Mouse (Mus musculus) lung, postnatal 0 days (tissue): ENCODE measurements at regions not wholly inside any gene's neighbourhood (a gene's known extent, or its start where the extent isn't known, plus 50 kb on each side); places are given as distances from the start of the nearest gene placed in this dataset.

Experiments
- ATAC-seq: fragments of 200-750 bp; cut with Nextera tagmentation; 2 replicates; pipeline ENCODE4 v1.8.0; 2017; ENCODE audit warnings: moderate library complexity
- DNase-seq: peaks from one replicate; pipeline ENCODE4 v3.0.0-alpha.2; 2016; ENCODE audit warnings: low spot score
- H3K27ac ChIP-seq: fragments of 300-500 bp; sonication (generic); 2 replicates; pipeline ENCODE4 v1.5.1; 2014; ENCODE audit warnings: antibody characterized with exemption, mild to moderate bottlenecking, low read length, mixed read lengths
- H3K27me3 ChIP-seq: fragments of 300-500 bp; sonication (generic); replicated peaks from 2 replicates; pipeline ENCODE4 v1.6.1; 2014; ENCODE audit warnings: low read length, mixed read lengths; ENCODE audit not compliant: insufficient read depth
- H3K36me3 ChIP-seq: fragments of 300-500 bp; sonication (generic); 2 replicates; pipeline ENCODE4 v1.6.1; 2014; ENCODE audit warnings: low read length, mixed read lengths; ENCODE audit not compliant: insufficient read depth
- H3K4me1 ChIP-seq: fragments of 300-500 bp; sonication (generic); 2 replicates; pipeline ENCODE4 v1.6.1; 2014; ENCODE audit warnings: antibody characterized with exemption, low read depth, low read length, mixed read lengths; ENCODE audit not compliant: insufficient read depth
- H3K4me2 ChIP-seq: fragments of 300-500 bp; sonication (generic); replicated peaks from 2 replicates; pipeline ENCODE4 v1.6.1; 2014; ENCODE audit warnings: low read depth, mild to moderate bottlenecking, low read length, moderate library complexity, mixed read lengths
- H3K4me3 ChIP-seq: fragments of 300-500 bp; sonication (generic); 2 replicates; pipeline ENCODE4 v1.5.1; 2014; ENCODE audit warnings: low read depth, low read length
- H3K9ac ChIP-seq: fragments of 300-500 bp; sonication (generic); replicated peaks from 2 replicates; pipeline ENCODE4 v1.6.1; 2014; ENCODE audit warnings: low read depth, mild to moderate bottlenecking
- H3K9me3 ChIP-seq: fragments of 300-500 bp; sonication (generic); 2 replicates; pipeline ENCODE4 v1.6.1; 2016; ENCODE audit warnings: low read length, mixed read lengths
- CTCF ChIP-seq: IDR thresholded peaks from 2 replicates; pipeline ENCODE4 v1.5.1; 2016; ENCODE audit warnings: antibody characterized with exemption, mild to moderate bottlenecking
- EP300 ChIP-seq: IDR thresholded peaks from 2 replicates; pipeline ENCODE4 v1.6.1; 2016; ENCODE audit warnings: antibody characterized with exemption, mild to moderate bottlenecking, control low read depth
- WGBS: fragments of 180-500 bp; shearing (Covaris S2); extraction: QIAGEN DNeasy Blood & Tissue Kit; methylation state at CpG from one replicate; pipeline ENCODE4 v1.1.7; 2014; 5-methylcytosine and 5-hydroxymethylcytosine counted together

DNA sequence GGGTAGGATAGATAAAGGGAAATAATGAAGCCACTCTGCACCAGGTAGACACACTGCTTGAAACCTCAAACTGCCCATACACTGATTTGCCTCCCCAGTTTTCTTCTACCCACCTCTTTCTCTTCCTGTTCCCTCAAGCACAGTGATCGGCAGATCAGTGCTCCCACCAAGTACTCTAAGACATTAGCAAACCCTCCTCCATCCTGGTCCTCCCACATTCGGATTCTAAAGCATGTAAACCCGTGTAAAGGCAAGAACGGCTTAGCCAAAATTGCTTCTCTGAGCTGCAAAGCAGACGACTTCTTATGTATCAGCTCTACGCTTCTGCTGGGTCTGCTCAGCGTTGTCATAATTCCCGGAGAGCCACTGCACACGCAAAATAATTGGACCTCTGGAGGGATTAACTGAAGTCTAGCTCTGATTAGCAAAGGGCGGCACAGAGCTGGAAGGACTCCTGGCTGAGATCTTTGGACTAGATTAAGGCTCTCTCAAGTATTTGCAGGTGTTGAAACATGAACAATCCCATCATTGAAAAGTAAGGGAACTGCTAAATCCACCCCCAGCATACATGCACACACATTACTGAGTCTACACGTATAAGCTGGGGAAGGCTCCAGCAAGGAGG, 67.2 kb downstream of the Mtx3 start:
- TF ChIP-seq EP300 (no peak), CTCF (no peak)
- 79% methylated on average over 11 of the region's 11 CpGs for WGBS
- Histone ChIP-seq H3K27me3 (no peaks in the 10 kb centered on the region), H3K27ac (no peak overlapping the region), H3K4me1 (no peaks in the 10 kb centered on the region), H3K36me3 (no peaks in the 10 kb centered on the region), H3K4me3 (no peak overlapping the region), H3K9ac (no peak overlapping the region), H3K4me2 (no peak overlapping the region), H3K9me3 (no peaks in the 10 kb centered on the region)
- no peak for DNase-seq
- ATAC-seq, result no peak

- no peaks in the 10 kb centered on the region for H3K9me3 ChIP-seq
- H3K4me3 ChIP-seq, result no peak overlapping the region
- H3K36me3 ChIP-seq, result no peaks in the 10 kb centered on the region
- no peak overlapping the region for H3K9ac ChIP-seq
- ATAC-seq (no peak), DNase-seq (no peak)
- H3K4me1 ChIP-seq, result no peaks in the 10 kb centered on the region
- 37% methylated on average over 2 of the region's 2 CpGs for WGBS
- H3K27ac ChIP-seq, result no peak overlapping the region
- TF ChIP-seq CTCF, result no peak
- H3K4me2 ChIP-seq, result no peak overlapping the region
- no peaks in the 10 kb centered on the region for H3K27me3 ChIP-seq
These were observed 68.1 kb downstream of the Mtx3 start for GRCm38 (mm10) chr13:92912661-92913060.

DNA sequence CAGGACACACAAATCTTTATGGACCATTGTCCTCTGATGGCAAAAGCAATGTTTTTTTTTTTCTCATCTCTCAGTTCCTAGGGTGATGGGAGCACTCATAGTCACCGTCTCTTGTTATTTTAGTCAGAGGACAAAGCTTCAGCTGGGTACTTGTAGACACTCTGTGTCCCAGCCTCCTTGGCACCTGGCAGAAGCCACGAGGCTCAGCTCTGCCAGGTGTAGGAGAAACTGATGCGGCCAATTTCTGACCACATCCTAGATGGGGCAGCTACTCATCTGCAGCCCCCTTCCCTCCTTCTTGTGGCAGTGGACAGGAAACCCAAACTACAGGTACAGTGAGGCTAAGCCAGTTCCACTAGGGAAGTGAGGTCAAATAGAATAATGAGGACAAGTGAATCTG, 70.1 kb downstream of the Mtx3 start:
- no peak for DNase-seq
- no peak for TF ChIP-seq CTCF
- TF ChIP-seq EP300, result no peak
- Histone ChIP-seq H3K36me3 (no peaks in the 10 kb centered on the region), H3K4me2 (no peak overlapping the region), H3K4me3 (no peak overlapping the region), H3K9me3 (no peaks in the 10 kb centered on the region), H3K27me3 (no peaks in the 10 kb centered on the region), H3K4me1 (no peaks in the 10 kb centered on the region), H3K27ac (no peak overlapping the region), H3K9ac (no peak overlapping the region)
- 78% methylated on average over 3 of the region's 3 CpGs for WGBS
- ATAC-seq, result no peak

DNA sequence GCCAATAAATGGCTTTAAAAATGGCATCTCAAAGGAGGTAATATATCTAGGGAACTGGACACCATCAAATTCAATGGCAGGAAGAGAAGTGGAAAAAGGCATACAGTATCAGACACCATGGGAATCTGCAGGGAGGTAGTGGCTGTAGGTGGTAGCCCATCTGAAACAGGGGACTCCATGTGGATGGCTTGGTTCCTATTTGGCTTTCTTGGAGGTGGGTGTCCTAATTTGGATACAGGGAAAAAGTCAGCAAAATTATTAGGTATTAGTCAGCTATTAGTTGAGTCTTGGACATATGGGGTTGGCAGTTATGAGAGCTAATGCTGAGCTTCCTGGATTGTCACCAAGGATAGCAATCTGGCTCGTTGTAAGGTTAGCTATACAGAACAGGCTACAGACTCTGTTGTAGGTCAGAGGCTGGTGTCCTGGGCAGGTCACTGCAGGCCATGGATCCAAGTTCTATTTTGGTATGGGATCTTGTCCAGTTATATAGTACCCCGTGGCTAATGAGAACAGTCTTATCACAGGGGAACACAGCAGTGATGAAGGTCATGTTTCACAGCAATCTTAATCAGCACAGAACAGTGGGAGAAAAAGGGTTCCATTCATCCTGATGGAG, 70.8 kb downstream of the Mtx3 start:
- no peaks in the 10 kb centered on the region for H3K4me1 ChIP-seq
- H3K27ac ChIP-seq, result no peak overlapping the region
- H3K4me2 ChIP-seq, result no peak overlapping the region
- ATAC-seq, result no peak
- TF ChIP-seq EP300, result no peak
- no peak for TF ChIP-seq CTCF
- H3K9ac ChIP-seq, result no peak overlapping the region
- 72% methylated on average over 2 of the region's 2 CpGs for WGBS
- no peak overlapping the region for H3K4me3 ChIP-seq
- H3K27me3 ChIP-seq, result no peaks in the 10 kb centered on the region
- DNase-seq, result no peak
- H3K36me3 ChIP-seq, result no peaks in the 10 kb centered on the region
- H3K9me3 ChIP-seq, result no peaks in the 10 kb centered on the region

- no peaks in the 10 kb centered on the region for H3K27me3 ChIP-seq
- no peaks in the 10 kb centered on the region for H3K36me3 ChIP-seq
- no peak overlapping the region for H3K9ac ChIP-seq
- TF ChIP-seq EP300 (no peak), CTCF (no peak)
- no peaks in the 10 kb centered on the region for H3K4me1 ChIP-seq
- no peak overlapping the region for H3K4me3 ChIP-seq
- no peak overlapping the region for H3K27ac ChIP-seq
- no peaks in the 10 kb centered on the region for H3K9me3 ChIP-seq
- ATAC-seq (no peak), DNase-seq (no peak)
- no peak overlapping the region for H3K4me2 ChIP-seq
- WGBS, result 88% methylated on average over 5 of the region's 5 CpGs
These were observed 71.6 kb downstream of the Mtx3 start for GRCm38 (mm10) chr13:92915948-92916710.

- TF ChIP-seq EP300 (no peak), CTCF (no peak)
- 63% methylated on average over 2 of the region's 2 CpGs for WGBS
- Histone ChIP-seq H3K4me3 (no peak overlapping the region), H3K27me3 (no peaks in the 10 kb centered on the region), H3K27ac (no peak overlapping the region), H3K9ac (no peak overlapping the region), H3K36me3 (no peaks in the 10 kb centered on the region), H3K4me1 (no peaks in the 10 kb centered on the region), H3K9me3 (no peaks in the 10 kb centered on the region), H3K4me2 (no peak overlapping the region)
- DNase-seq (no peak), ATAC-seq (no peak)
These were observed 75.3 kb downstream of the Mtx3 start for GRCm38 (mm10) chr13:92919882-92920281.
